7 mouse cellular contexts compared by ENCODE assay signal in the genomic region with DNA sequence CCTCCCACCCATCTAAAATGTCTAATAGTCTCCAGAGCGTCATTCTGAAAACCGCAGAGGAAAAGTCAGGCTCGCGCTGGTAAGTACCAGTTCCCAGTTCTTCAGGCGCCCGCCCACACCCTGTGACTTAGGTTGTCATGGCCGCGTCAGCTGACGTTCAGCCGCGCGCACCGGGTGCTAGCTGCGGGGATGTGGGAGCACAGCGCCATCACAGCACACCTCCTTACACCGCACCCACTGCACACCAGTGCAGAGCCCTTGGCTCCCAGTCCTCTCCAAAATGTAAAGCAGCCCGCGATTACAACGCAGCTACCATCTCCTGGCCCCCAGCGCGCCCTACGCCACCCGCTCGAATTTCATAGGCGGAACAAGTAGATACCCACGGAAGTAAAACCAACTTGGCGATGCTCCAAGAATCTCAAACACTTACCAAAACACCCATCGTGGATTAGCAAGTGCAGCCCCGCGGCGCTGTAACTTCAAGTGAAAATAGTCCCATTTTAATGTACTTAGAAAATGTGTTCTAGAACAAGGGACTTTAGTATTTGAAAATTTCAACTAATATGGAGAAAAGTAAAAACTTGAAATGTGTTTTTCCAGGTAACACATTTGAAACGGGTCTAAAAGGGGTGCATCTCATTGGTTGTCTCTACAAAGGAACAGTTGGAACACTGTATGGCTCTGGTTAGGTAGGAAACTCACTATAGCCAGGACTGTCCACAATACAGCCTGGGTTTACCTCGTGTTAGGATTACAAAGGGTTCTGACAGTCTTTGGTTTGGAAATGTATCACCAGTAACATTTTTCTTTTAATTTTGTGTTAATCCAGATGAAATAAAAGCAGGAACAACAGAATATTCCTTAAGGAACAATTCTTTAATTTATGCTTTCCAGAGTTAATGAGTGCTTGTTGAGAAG. TPM values are rescaled to one million over a fixed set of nuclear protein-coding genes. Genes with fewer than 3 reads are reported as not detected.
DNase-seq lines count a peak whose midpoint lies in the region; ATAC-seq lines count a peak whose summit lies in the region.

No protein-coding gene starts in this region.

- H3K9me3 ChIP-seq in embryonic facial prominence, embryonic 11.5 days (replicated peaks; ENCODE audit: control insufficient read depth, low read length): no peaks in the 10 kb centered on the region
- H3K9me3 ChIP-seq in limb, embryonic 10.5 days (replicated peaks): no peaks in the 10 kb centered on the region
- H3K9me3 ChIP-seq in midbrain, embryonic 13.5 days: peaks cover 4% of the 10 kb centered on the region

- DNase-seq in adrenal gland, postnatal 14 days: peak; percentile 90
- peak; percentile 82 for DNase-seq in embryonic facial prominence, embryonic 11.5 days (ENCODE audit: low spot score)
- peak; percentile 87 for DNase-seq in kidney, adult 11 months
- peak; percentile 81 for DNase-seq in limb, embryonic 10.5 days (ENCODE audit: low spot score)
- DNase-seq in spleen, adult 12 weeks (ENCODE audit: low spot score): peak; percentile 81

- peak overlapping the region; percentile 63; the same call in 1 of the 2 replicates for H3K27ac ChIP-seq in embryonic facial prominence, embryonic 11.5 days (replicated peaks; ENCODE audit: low read depth, low read length)
- H3K27ac ChIP-seq in limb, embryonic 10.5 days: peak overlapping the region; percentile 84
- H3K27ac ChIP-seq in midbrain, embryonic 13.5 days: peak overlapping the region; percentile 90

- H3K4me3 ChIP-seq in embryonic facial prominence, embryonic 11.5 days (ENCODE audit: low read depth, low read length): peak overlapping the region; percentile 46
- H3K4me3 ChIP-seq in limb, embryonic 10.5 days: peak overlapping the region; percentile 72
- peak overlapping the region; percentile 64 for H3K4me3 ChIP-seq in midbrain, embryonic 13.5 days (replicated peaks)

- peak overlapping the region; percentile 54 for H3K4me2 ChIP-seq in embryonic facial prominence, embryonic 11.5 days (ENCODE audit: low read depth, low read length)
- H3K4me2 ChIP-seq in midbrain, embryonic 13.5 days (replicated peaks): peak overlapping the region; percentile 63

- H3K9ac ChIP-seq in embryonic facial prominence, embryonic 11.5 days (replicated peaks; ENCODE audit: low read length): peak overlapping the region; percentile 38
- H3K9ac ChIP-seq in midbrain, embryonic 13.5 days (replicated peaks): peak overlapping the region; percentile 65

- WGBS in embryonic facial prominence, embryonic 11.5 days: 1% methylated on average over 33 of the region's 33 CpGs
- 2% methylated on average over 33 of the region's 33 CpGs for WGBS in limb, embryonic 10.5 days
- WGBS in midbrain, embryonic 13.5 days: 2% methylated on average over 33 of the region's 33 CpGs

- no peaks in the 10 kb centered on the region for H3K27me3 ChIP-seq in embryonic facial prominence, embryonic 11.5 days (ENCODE audit: control insufficient read depth, insufficient read depth, low read length)
- H3K27me3 ChIP-seq in limb, embryonic 10.5 days (ENCODE audit: low read depth, poor library complexity, severe bottlenecking): no peaks in the 10 kb centered on the region
- H3K27me3 ChIP-seq in midbrain, embryonic 13.5 days: peaks cover 9% of the 10 kb centered on the region

- H3K4me1 ChIP-seq in embryonic facial prominence, embryonic 11.5 days (ENCODE audit: control insufficient read depth, insufficient read depth, low read length): no peaks in the 10 kb centered on the region
- peaks cover 3% of the 10 kb centered on the region; the same call in 1 of the 2 replicates for H3K4me1 ChIP-seq in limb, embryonic 10.5 days
- H3K4me1 ChIP-seq in midbrain, embryonic 13.5 days (replicated peaks): peaks cover 3% of the 10 kb centered on the region; the same call in 1 of the 2 replicates

- ATAC-seq in embryonic facial prominence, embryonic 11.5 days (replicated peaks; ENCODE audit: insufficient number of reproducible peaks, low FRiP score, low TSS enrichment, low read depth): peak; percentile 97
- peak; percentile 79 for ATAC-seq in granulocyte monocyte progenitor cell, adult 5-6 weeks (replicated peaks; ENCODE audit: poor library complexity, severe bottlenecking)
- ATAC-seq in midbrain, embryonic 13.5 days: peak; percentile 97

- no peaks in the 10 kb centered on the region for H3K36me3 ChIP-seq in embryonic facial prominence, embryonic 11.5 days (replicated peaks; ENCODE audit: control insufficient read depth, insufficient read depth, low read depth, low read length)
- no peaks in the 10 kb centered on the region for H3K36me3 ChIP-seq in limb, embryonic 10.5 days
- peaks cover 4% of the 10 kb centered on the region; the same call in 1 of the 2 replicates for H3K36me3 ChIP-seq in midbrain, embryonic 13.5 days

RNA-seq across cellular contexts. Expression of gene Lrif1, which starts 37.5 kb away (rescaled TPM):
- total RNA-seq in adrenal gland, postnatal 14 days (2021): 19.4 and 20.0 TPM in 2 replicates
- 18.6 and 26.4 TPM in 2 replicates for polyA plus RNA-seq in embryonic facial prominence, embryonic 11.5 days (2014; fragmentation: Nextera tagmentation; extraction: Ambion mirVana)
- 26.9 and 36.1 TPM in 2 replicates for total RNA-seq in granulocyte monocyte progenitor cell, adult 5-6 weeks (2014; fragmentation: Nextera tagmentation)
- total RNA-seq in granulocyte monocyte progenitor cell, adult 5-6 weeks (2017): 25.4 and 31.0 TPM in 2 replicates
- polyA plus RNA-seq in limb, embryonic 10.5 days (2016; fragmentation: Nextera tagmentation; extraction: Ambion mirVana): 8.9 and 11.7 TPM in 2 replicates
- polyA plus RNA-seq in midbrain, embryonic 13.5 days (2015; fragmentation: Nextera tagmentation; extraction: Ambion mirVana): 21.6 and 24.4 TPM in 2 replicates

Comparison
In these comparisons a context has a peak if more than half of its experiments do, and no peak if none do; other contexts are left out.
1. Peak in every context shown above with its lines: DNase-seq, ATAC-seq, H3K4me3 ChIP-seq and H3K27ac ChIP-seq.